Mouse (Mus musculus) lung, adult 2 months (tissue): ENCODE data around the gene Bpifb5.

Experiments used
- CTCF ChIP-seq: fragments of 200-500 bp; IDR thresholded peaks from 2 replicates; pipeline ENCODE4 v1.5.1; 2011; ENCODE audit warnings: mild to moderate bottlenecking, low read length, control low read depth; ENCODE audit not compliant: insufficient read depth
- POLR2A ChIP-seq: fragments of 200-500 bp; IDR thresholded peaks from 2 replicates; pipeline ENCODE4 v1.6.1; 2011; ENCODE audit warnings: low read depth, mild to moderate bottlenecking, control low read depth, low read length, borderline replicate concordance; ENCODE audit errors: extremely low read depth

- no peak for TF ChIP-seq CTCF
- no peak for TF ChIP-seq POLR2A
These were observed 30.5 kb upstream of the Bpifb5 start for GRCm38 (mm10) chr2:154193071-154193470.
